Mouse (Mus musculus): ENCODE data around the gene Rlbp1. TPM values are rescaled to one million over a fixed set of nuclear protein-coding genes. Genes with fewer than 3 reads are reported as not detected.

Rlbp1 gene
- total RNA-seq, 2 experiments from 2014 or later, result 18.6 to 26.3 TPM

DNA sequence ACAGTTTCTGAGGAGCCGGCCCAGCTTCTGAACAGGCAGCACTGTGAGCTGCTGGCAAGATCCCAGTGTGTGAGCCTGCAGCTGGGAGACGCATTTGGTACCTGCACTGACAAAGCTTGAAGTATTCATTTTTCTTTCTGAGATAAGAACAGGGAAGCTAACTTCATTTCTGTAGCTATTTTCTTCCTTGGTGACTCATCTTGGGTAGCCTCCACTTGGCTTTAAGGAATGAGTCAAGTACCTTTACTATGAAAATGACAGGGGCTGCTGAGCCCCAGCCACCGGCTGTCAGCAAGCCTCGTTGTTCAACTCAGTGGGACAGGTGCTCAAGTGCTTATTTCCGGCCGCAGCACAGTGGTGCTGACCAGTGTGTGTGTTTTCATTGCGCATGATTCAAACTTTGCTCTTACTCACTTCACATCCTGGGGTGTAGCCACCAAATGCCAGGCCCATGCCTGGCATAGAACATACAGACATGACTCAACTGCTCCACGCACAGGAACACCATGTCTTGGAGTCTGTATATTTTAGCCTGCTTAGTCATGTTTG, 50.4 kb downstream of the Rlbp1 start:
- no peak for TF ChIP-seq CTCF (conservative IDR thresholded peaks at IDR 0.05)
- peak in 1 of 2 experiments; percentile 28 for DNase-seq (ENCODE audit: low spot score in 2 of 2)
- no peak overlapping the region for H3K4me3 ChIP-seq
- peak overlapping the region; percentile 73 for H3K27ac ChIP-seq

GRCm38 (mm10) chr7:79333419-79333818, 53.4 kb downstream of the Rlbp1 start:
- Histone ChIP-seq H3K4me3 (no peak overlapping the region), H3K27ac (no peak overlapping the region)
- no peak for DNase-seq (ENCODE audit: low spot score in 2 of 2)
- no peak for TF ChIP-seq CTCF (conservative IDR thresholded peaks at IDR 0.05)

- no peak for TF ChIP-seq CTCF (conservative IDR thresholded peaks at IDR 0.05)
- H3K4me3 ChIP-seq, result no peak overlapping the region
- no peak for DNase-seq (ENCODE audit: low spot score in 2 of 2)
- no peak overlapping the region for H3K27ac ChIP-seq
These were observed 55.7 kb downstream of the Rlbp1 start for GRCm38 (mm10) chr7:79331197-79331596.

DNA sequence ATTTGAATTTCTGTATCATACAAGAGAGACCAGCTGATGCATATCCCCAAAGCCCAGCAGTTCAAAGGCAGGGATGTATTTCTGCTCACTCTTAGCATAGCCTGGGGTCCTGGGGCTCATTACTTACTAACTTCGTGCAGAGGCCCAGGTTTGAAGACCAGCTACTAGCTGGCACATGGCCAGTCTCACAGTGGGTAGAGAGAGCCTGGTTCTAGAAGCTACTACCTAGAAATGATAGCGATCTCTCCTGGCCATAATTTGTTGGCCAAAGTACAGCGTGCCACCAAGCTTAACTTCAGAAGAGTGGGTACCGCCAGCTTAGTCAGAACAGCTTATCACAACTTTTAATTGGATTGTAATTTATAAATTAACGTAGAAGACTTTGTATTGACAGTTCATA, 58.1 kb downstream of the Rlbp1 start:
- Histone ChIP-seq H3K4me3 (no peak overlapping the region), H3K27ac (no peak overlapping the region)
- TF ChIP-seq CTCF (conservative IDR thresholded peaks at IDR 0.05), result no peak
- no peak for DNase-seq (ENCODE audit: low spot score in 2 of 2)

Other genes starting within 250 kb of the Rlbp1 start
- gene Mfge8, start 238.0 kb downstream of the Rlbp1 start, total RNA-seq (2021), result 100 to 1,000 TPM; 170 TPM
- 10 to 100 TPM; 69.6 to 70.8 TPM for gene Abhd2, start 113.8 kb downstream of the Rlbp1 start, total RNA-seq (2021)
- under 1 TPM; 0.22 to 0.79 TPM for gene Fanci, start 4.9 kb upstream of the Rlbp1 start, total RNA-seq (2021)
- gene Polg, start 79.3 kb upstream of the Rlbp1 start, total RNA-seq (2021), result 100 to 1,000 TPM in 1 of 2 experiments, 10 to 100 TPM in 1; 76.5 to 101 TPM
- gene Rhcg, start 230.6 kb upstream of the Rlbp1 start, total RNA-seq (2021), result 1 to 10 TPM; 1.1 to 1.2 TPM

All from layer of hippocampus, adult 2 months (tissue).